Mouse (Mus musculus) activated CD4-positive, CD25-positive, alpha-beta regulatory T cell (primary cell): Measurements from ENCODE around the gene Sigmar1. TPM values are rescaled to one million over a fixed set of nuclear protein-coding genes. Genes with fewer than 3 reads are reported as not detected.

Experiments used
- polyA plus RNA-seq, 2 experiments: library from polyadenylated mRNA; unstranded; fragments of 100-300 nt; shearing (Covaris generic); gene quantifications; one replicate each; pipeline ENCODE4 v1.2.1; 2017

The Sigmar1 gene
- polyA plus RNA-seq = 10 to 100 TPM; 21.2 to 31.7 TPM

GRCm38 (mm10) chr4:41755338-41756305 lies at the start of gene Sigmar1:
TSS of gene Sigmar1 (minus strand) at chr4:41756157.

DNA sequence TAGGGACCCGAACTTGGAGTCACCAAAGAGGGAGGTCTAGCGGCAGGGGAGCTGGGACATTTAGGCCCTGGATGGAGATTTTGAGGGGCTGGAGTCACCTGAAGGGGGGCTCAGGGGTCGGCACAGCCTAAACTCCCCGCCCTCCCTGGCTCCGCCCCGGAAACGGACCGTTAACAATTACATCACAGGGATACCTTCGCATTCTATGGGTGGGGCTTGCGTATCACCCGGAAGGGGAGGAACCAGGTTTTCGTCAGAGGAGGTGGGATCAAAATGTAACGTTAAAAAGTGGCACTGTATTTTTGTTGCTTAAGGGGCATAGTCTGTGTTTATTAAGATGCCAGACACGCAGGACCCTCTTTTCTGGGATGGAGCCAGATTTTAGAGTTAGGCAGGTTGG lies 18.0 kb upstream of the Sigmar1 start, which contains the start of gene Ccl27a:
Gene Ccl27a, minus strand, starts transcription at position 246 of the 400 bp plus-strand sequence.

DNA sequence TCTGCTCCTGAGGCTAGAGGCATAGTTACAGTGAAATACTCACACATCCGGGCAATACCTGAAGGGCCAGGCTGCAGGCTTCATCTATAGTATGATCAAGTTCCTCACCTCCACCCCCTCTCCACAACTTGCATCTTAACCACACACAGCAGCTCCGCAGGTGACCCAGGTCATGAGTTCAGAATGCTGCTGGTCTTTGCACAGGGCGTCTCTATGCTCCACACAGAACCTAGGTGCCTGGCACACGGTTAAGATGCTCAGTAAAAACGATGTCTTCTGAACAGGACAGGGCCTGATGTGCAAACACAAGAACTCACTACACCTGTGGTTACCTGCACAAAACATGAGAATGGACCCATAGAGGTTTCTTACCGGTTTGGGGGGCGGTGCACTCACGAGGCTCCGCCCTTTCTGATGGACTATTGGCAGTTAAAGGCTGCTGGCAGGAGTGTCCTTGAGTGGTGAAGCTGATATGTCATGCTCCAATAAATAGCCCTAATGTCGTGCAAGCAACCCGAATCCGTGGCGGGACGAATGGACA lies 1.1 kb downstream of the Sigmar1 start, which contains the start of gene Galt:
Gene Galt, plus strand, starts transcription at position 432 of the 541 bp plus-strand sequence.

GRCm38 (mm10) chr4:41731052-41731765 lies 24.7 kb downstream of the Sigmar1 start, which contains the start of gene Arid3c:
TSS of gene Arid3c (minus strand) at chr4:41731142.

GRCm38 (mm10) chr4:41722918-41723351 lies 33.0 kb downstream of the Sigmar1 start, which contains the start of gene Dctn3:
TSS of gene Dctn3 (minus strand) at chr4:41723170.

GRCm38 (mm10) chr4:41713197-41714067 lies 42.5 kb downstream of the Sigmar1 start, which contains the start of gene Rpp25l:
TSS of gene Rpp25l (minus strand) at chr4:41713534.

DNA sequence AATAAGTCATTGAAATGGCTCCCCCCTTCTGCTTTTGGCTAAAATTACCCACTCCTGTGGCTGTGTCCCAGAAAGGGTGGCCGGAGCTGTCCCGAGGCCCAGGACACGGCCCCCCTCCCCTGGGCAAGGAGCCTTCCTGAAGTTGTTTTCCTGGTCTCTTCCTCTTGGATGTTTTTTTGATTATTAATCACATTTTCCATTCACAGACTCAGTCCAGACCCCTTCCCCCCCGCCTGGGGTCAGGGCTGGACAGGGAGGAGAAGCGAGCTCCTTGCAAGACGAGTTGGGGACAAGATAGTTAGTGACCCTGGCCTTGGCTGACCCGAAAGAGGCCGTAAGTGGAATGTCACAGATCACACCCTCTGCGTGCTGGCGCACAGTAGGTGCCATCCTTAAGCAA lies 56.2 kb downstream of the Sigmar1 start, which contains the start of gene Il11ra1:
Gene Il11ra1, plus strand, starts transcription at position 207 of the 400 bp plus-strand sequence.

GRCm38 (mm10) chr4:41696930-41697841 lies 58.8 kb downstream of the Sigmar1 start, which contains the start of gene Cntfr:
TSS of gene Cntfr (minus strand) at chr4:41697089.

Other genes starting within 250 kb of the Sigmar1 start
- gene 1110017D15Rik, start 238.8 kb downstream of the Sigmar1 start, polyA plus RNA-seq = not detected
- 1 to 10 TPM; 3.1 to 3.5 TPM for gene Fam219a, start 186.6 kb downstream of the Sigmar1 start, polyA plus RNA-seq
- not detected for gene Dnaic1, start 186.4 kb downstream of the Sigmar1 start, polyA plus RNA-seq
- under 1 TPM in 1 of 2 experiments, not detected in 1; 0.50 TPM for gene Enho, start 115.8 kb downstream of the Sigmar1 start, polyA plus RNA-seq
- gene Cntfr, start 59.1 kb downstream of the Sigmar1 start, polyA plus RNA-seq = not detected
- 1 to 10 TPM; 2.7 to 5.1 TPM for gene Il11ra1, start 56.2 kb downstream of the Sigmar1 start, polyA plus RNA-seq
- gene Rpp25l, start 42.6 kb downstream of the Sigmar1 start, polyA plus RNA-seq = 10 to 100 TPM; 45.8 to 48.4 TPM
- 100 to 1,000 TPM; 138 to 139 TPM for gene Dctn3, start 33.0 kb downstream of the Sigmar1 start, polyA plus RNA-seq
- gene Arid3c, start 25.0 kb downstream of the Sigmar1 start, polyA plus RNA-seq = not detected
- gene Galt, start 929 bp downstream of the Sigmar1 start, polyA plus RNA-seq = 10 to 100 TPM; 67.6 to 86.4 TPM
- 1 to 10 TPM; 5.6 to 8.4 TPM for gene Ccl27a, start 18.1 kb upstream of the Sigmar1 start, polyA plus RNA-seq
- gene Gm21541, start 147.5 kb upstream of the Sigmar1 start, polyA plus RNA-seq = not detected
- gene Gm20878, start 185.4 kb upstream of the Sigmar1 start, polyA plus RNA-seq = 1 to 10 TPM in 1 of 2 experiments, under 1 TPM in 1; 0.72 to 1.6 TPM
- gene Fam205a4, start 209.9 kb upstream of the Sigmar1 start, polyA plus RNA-seq = not detected